Mouse (Mus musculus): ENCODE measurements around the gene Iqcg. TPM values are rescaled to one million over a fixed set of nuclear protein-coding genes. Genes with fewer than 3 reads are reported as not detected.

The Iqcg gene
- polyA plus RNA-seq, 1 experiment, result 0.14 TPM

GRCm38 (mm10) chr16:32992158-32992557, 63.9 kb downstream of the Iqcg start:
- TF ChIP-seq CTCF (IDR thresholded peaks at IDR 0.05; ENCODE audit: extremely low read depth, insufficient read length, insufficient replicate concordance, low read depth, low read length), result no peak
- no peak for TF ChIP-seq POLR2A (IDR thresholded peaks at IDR 0.05; ENCODE audit: low read depth, low read length)
- H3K4me1 ChIP-seq (ENCODE audit: control insufficient read depth, insufficient read depth, insufficient read length, low read length), result no peaks in the 10 kb centered on the region
- no peaks in the 10 kb centered on the region for H3K27me3 ChIP-seq (ENCODE audit: control insufficient read depth, insufficient read depth, low read length)
- H3K36me3 ChIP-seq (ENCODE audit: control insufficient read depth, insufficient read depth, low read length), result peaks cover 28% of the 10 kb centered on the region
- 91% methylated on average over 5 of the region's 5 CpGs for WGBS
- no peak overlapping the region for H3K27ac ChIP-seq (ENCODE audit: insufficient read depth, low read depth, low read length)
- H3K4me3 ChIP-seq (ENCODE audit: low read depth, low read length), result no peak overlapping the region

- no peaks in the 10 kb centered on the region for H3K4me1 ChIP-seq (ENCODE audit: control insufficient read depth, insufficient read depth, insufficient read length, low read length)
- TF ChIP-seq CTCF (IDR thresholded peaks at IDR 0.05; ENCODE audit: extremely low read depth, insufficient read length, insufficient replicate concordance, low read depth, low read length), result no peak
- TF ChIP-seq POLR2A (IDR thresholded peaks at IDR 0.05; ENCODE audit: low read depth, low read length), result no peak
- 85% methylated on average over 2 of the region's 2 CpGs for WGBS
- peaks cover 40% of the 10 kb centered on the region for H3K36me3 ChIP-seq (ENCODE audit: control insufficient read depth, insufficient read depth, low read length)
- no peak overlapping the region for H3K4me3 ChIP-seq (ENCODE audit: low read depth, low read length)
- H3K27ac ChIP-seq (ENCODE audit: insufficient read depth, low read depth, low read length), result no peak overlapping the region
- no peaks in the 10 kb centered on the region for H3K27me3 ChIP-seq (ENCODE audit: control insufficient read depth, insufficient read depth, low read length)
Observed at GRCm38 (mm10) chr16:32984631-32985030, 71.4 kb downstream of the Iqcg start.

GRCm38 (mm10) chr16:32981405-32981804, 74.6 kb downstream of the Iqcg start:
- WGBS, result 93% methylated on average over 4 of the region's 4 CpGs
- TF ChIP-seq POLR2A (IDR thresholded peaks at IDR 0.05; ENCODE audit: low read depth, low read length) (no peak), CTCF (IDR thresholded peaks at IDR 0.05; ENCODE audit: extremely low read depth, insufficient read length, insufficient replicate concordance, low read depth, low read length) (no peak)
- no peaks in the 10 kb centered on the region for H3K27me3 ChIP-seq (ENCODE audit: control insufficient read depth, insufficient read depth, low read length)
- no peaks in the 10 kb centered on the region for H3K4me1 ChIP-seq (ENCODE audit: control insufficient read depth, insufficient read depth, insufficient read length, low read length)
- H3K36me3 ChIP-seq (ENCODE audit: control insufficient read depth, insufficient read depth, low read length), result peaks cover 47% of the 10 kb centered on the region
- no peak overlapping the region for H3K27ac ChIP-seq (ENCODE audit: insufficient read depth, low read depth, low read length)
- no peak overlapping the region for H3K4me3 ChIP-seq (ENCODE audit: low read depth, low read length)

GRCm38 (mm10) chr16:32980227-32980626, 75.8 kb downstream of the Iqcg start:
- Histone ChIP-seq H3K4me1 (ENCODE audit: control insufficient read depth, insufficient read depth, insufficient read length, low read length) (no peaks in the 10 kb centered on the region), H3K27me3 (ENCODE audit: control insufficient read depth, insufficient read depth, low read length) (no peaks in the 10 kb centered on the region), H3K4me3 (ENCODE audit: low read depth, low read length) (no peak overlapping the region), H3K36me3 (ENCODE audit: control insufficient read depth, insufficient read depth, low read length) (peaks cover 48% of the 10 kb centered on the region), H3K27ac (ENCODE audit: insufficient read depth, low read depth, low read length) (no peak overlapping the region)
- WGBS, result 83% methylated on average over 1 of the region's 1 CpGs
- TF ChIP-seq CTCF (IDR thresholded peaks at IDR 0.05; ENCODE audit: extremely low read depth, insufficient read length, insufficient replicate concordance, low read depth, low read length), result no peak
- no peak for TF ChIP-seq POLR2A (IDR thresholded peaks at IDR 0.05; ENCODE audit: low read depth, low read length)

GRCm38 (mm10) chr16:32973047-32973446, 83.0 kb downstream of the Iqcg start:
- no peak overlapping the region for H3K27ac ChIP-seq (ENCODE audit: insufficient read depth, low read depth, low read length)
- TF ChIP-seq CTCF (IDR thresholded peaks at IDR 0.05; ENCODE audit: extremely low read depth, insufficient read length, insufficient replicate concordance, low read depth, low read length), result no peak
- no peak for TF ChIP-seq POLR2A (IDR thresholded peaks at IDR 0.05; ENCODE audit: low read depth, low read length)
- no peaks in the 10 kb centered on the region for H3K27me3 ChIP-seq (ENCODE audit: control insufficient read depth, insufficient read depth, low read length)
- H3K36me3 ChIP-seq (ENCODE audit: control insufficient read depth, insufficient read depth, low read length), result peaks cover 35% of the 10 kb centered on the region
- no peaks in the 10 kb centered on the region for H3K4me1 ChIP-seq (ENCODE audit: control insufficient read depth, insufficient read depth, insufficient read length, low read length)
- WGBS, result 64% methylated on average over 2 of the region's 2 CpGs
- H3K4me3 ChIP-seq (ENCODE audit: low read depth, low read length), result no peak overlapping the region

GRCm38 (mm10) chr16:32972535-32972934, 83.5 kb downstream of the Iqcg start:
- Histone ChIP-seq H3K4me3 (ENCODE audit: low read depth, low read length) (no peak overlapping the region), H3K27ac (ENCODE audit: insufficient read depth, low read depth, low read length) (no peak overlapping the region), H3K4me1 (ENCODE audit: control insufficient read depth, insufficient read depth, insufficient read length, low read length) (no peaks in the 10 kb centered on the region), H3K36me3 (ENCODE audit: control insufficient read depth, insufficient read depth, low read length) (peaks cover 32% of the 10 kb centered on the region), H3K27me3 (ENCODE audit: control insufficient read depth, insufficient read depth, low read length) (no peaks in the 10 kb centered on the region)
- no peak for TF ChIP-seq CTCF (IDR thresholded peaks at IDR 0.05; ENCODE audit: extremely low read depth, insufficient read length, insufficient replicate concordance, low read depth, low read length)
- TF ChIP-seq POLR2A (IDR thresholded peaks at IDR 0.05; ENCODE audit: low read depth, low read length), result no peak
- WGBS, result 73% methylated on average over 5 of the region's 5 CpGs

Other genes with a start within 250 kb of the Iqcg start
- 1.5 and 2.1 TPM in 2 replicates for gene Smbd1, start 245.7 kb downstream of the Iqcg start, polyA plus RNA-seq (2012; rRNA removed)
- gene Fyttd1, start 178.7 kb downstream of the Iqcg start, polyA plus RNA-seq (2012; rRNA removed), result 0.66 and 0.93 TPM in 2 replicates
- gene Rubcn, start 178.5 kb downstream of the Iqcg start, polyA plus RNA-seq (2012; rRNA removed), result 15.1 and 28.5 TPM in 2 replicates
- gene Lrch3, start 142.1 kb downstream of the Iqcg start, polyA plus RNA-seq (2012; rRNA removed), result 5.9 and 12.7 TPM in 2 replicates
- 51.6 and 67.4 TPM in 2 replicates for gene Rpl35a, start 235 bp upstream of the Iqcg start, polyA plus RNA-seq (2012; rRNA removed)
- gene Lmln, start 6.3 kb upstream of the Iqcg start, polyA plus RNA-seq (2012; rRNA removed), result 1.1 and 1.7 TPM in 2 replicates
- 3.3 and 8.3 TPM in 2 replicates for gene Osbpl11, start 128.9 kb upstream of the Iqcg start, polyA plus RNA-seq (2012; rRNA removed)
- gene Snx4, start 195.2 kb upstream of the Iqcg start, polyA plus RNA-seq (2012; rRNA removed), result 5.0 and 10.3 TPM in 2 replicates

Measured in small intestine, adult 2 months (tissue).